Mouse (Mus musculus) 3T3-L1 (cell line): ENCODE measurements at regions not wholly inside any gene's neighbourhood (a gene's known extent, or its start where the extent isn't known, plus 50 kb on each side); places are given as distances from the start of the nearest gene placed in this dataset.
A peak's percentile ranks its signal among the peaks of the same experiment; 100 is the strongest.

ENCODE experiments used
- DNase-seq: peaks from one replicate; pipeline ENCODE4 v3.0.0-alpha.2; 2015; ENCODE audit warnings: low read depth, low spot score

GRCm38 (mm10) chr1:39100492-39100891 lies 93.0 kb upstream of the Npas2 start:
- no peak for DNase-seq

- DNase-seq, result no peak
These were observed 91.2 kb upstream of the Npas2 start for GRCm38 (mm10) chr1:39102126-39102905.

GRCm38 (mm10) chr1:39102989-39103910 lies 90.3 kb upstream of the Npas2 start:
- DNase-seq, result no peak

- DNase-seq, result peak; percentile 78
These were observed 87.8 kb upstream of the Npas2 start for GRCm38 (mm10) chr1:39105546-39106371.

GRCm38 (mm10) chr1:39106372-39106643 lies 87.2 kb upstream of the Npas2 start:
- DNase-seq, result no peak

- DNase-seq, result no peak
These were observed 86.9 kb upstream of the Npas2 start for GRCm38 (mm10) chr1:39106650-39107049.

GRCm38 (mm10) chr1:39116319-39116718 lies 77.2 kb upstream of the Npas2 start:
- DNase-seq, result no peak

- no peak for DNase-seq
These were observed 71.1 kb upstream of the Npas2 start for GRCm38 (mm10) chr1:39122316-39123015.

GRCm38 (mm10) chr1:39123081-39123812 lies 70.3 kb upstream of the Npas2 start:
- DNase-seq, result no peak

- DNase-seq, result no peak
These were observed 69.8 kb upstream of the Npas2 start for GRCm38 (mm10) chr1:39123813-39124146.

- no peak for DNase-seq
These were observed 59.0 kb upstream of the Npas2 start for GRCm38 (mm10) chr1:39134521-39134920.

- DNase-seq, result no peak
These were observed 50.5 kb upstream of the Npas2 start for GRCm38 (mm10) chr1:39143054-39143453.

- DNase-seq, result no peak
These were observed 49.9 kb upstream of the Npas2 start for GRCm38 (mm10) chr1:39143626-39144025.
